Mouse (Mus musculus) heart, postnatal 25 days (tissue): ENCODE data around the gene Speg. TPM values are rescaled to one million over a fixed set of nuclear protein-coding genes. Genes with fewer than 3 reads are reported as not detected.

Experiments
- DNase-seq: peaks from one replicate; pipeline ENCODE4 v3.0.0; 2022; ENCODE audit warnings: low spot score
- intact Hi-C: fragments of 180-260 bp; cut with DNase I; formaldehyde crosslinking; loops from one replicate; pipeline ENCODE4 v1.15.1; 2025
- total RNA-seq, 2 experiments: library from RNA; stranded (reverse); gene quantifications; 2 replicates each; pipeline ENCODE4 v1.2.3; 2021

Gene Speg
- total RNA-seq, 2 experiments from 2014 or later, result 141 to 144 TPM

- DNase-seq, result no peak
- intact Hi-C loops, result no loop called here
These were observed 48.8 kb downstream of the Speg start for GRCm38 (mm10) chr1:75423780-75424390.

DNA sequence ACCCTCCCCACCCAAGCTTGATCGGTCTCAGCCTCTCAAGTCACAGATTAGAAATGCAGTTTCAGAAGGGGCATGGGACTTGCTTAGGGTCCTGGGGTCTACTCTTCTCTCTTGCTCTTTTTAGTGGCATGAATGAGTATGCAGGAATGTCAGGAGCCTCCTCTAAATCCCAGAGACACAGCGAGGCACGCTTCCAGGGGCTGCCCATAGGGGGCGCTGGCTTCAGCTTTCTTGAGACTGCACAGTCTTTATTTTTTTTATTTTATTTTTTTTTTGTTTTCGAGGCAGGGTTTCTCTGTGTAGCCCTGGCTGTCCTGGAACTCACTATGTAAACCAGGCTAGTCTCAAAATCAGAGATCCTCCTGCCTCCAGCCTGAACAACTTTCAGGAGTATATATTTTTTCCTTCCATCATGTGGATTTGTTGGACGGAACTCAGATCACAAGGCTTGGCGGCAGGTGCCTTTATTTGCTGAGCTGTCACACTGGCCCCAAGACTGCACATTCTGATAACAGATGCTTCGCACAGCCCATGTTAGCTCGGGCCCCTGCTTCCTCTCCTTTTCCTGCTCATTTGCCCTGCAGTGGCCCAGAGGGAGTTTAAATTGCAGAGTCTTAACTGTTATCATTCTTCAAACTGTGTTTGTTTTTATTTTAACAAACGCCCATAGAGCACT lies 50.8 kb downstream of the Speg start:
- DNase-seq, result no peak
- intact Hi-C loops, result no loop called here

DNA sequence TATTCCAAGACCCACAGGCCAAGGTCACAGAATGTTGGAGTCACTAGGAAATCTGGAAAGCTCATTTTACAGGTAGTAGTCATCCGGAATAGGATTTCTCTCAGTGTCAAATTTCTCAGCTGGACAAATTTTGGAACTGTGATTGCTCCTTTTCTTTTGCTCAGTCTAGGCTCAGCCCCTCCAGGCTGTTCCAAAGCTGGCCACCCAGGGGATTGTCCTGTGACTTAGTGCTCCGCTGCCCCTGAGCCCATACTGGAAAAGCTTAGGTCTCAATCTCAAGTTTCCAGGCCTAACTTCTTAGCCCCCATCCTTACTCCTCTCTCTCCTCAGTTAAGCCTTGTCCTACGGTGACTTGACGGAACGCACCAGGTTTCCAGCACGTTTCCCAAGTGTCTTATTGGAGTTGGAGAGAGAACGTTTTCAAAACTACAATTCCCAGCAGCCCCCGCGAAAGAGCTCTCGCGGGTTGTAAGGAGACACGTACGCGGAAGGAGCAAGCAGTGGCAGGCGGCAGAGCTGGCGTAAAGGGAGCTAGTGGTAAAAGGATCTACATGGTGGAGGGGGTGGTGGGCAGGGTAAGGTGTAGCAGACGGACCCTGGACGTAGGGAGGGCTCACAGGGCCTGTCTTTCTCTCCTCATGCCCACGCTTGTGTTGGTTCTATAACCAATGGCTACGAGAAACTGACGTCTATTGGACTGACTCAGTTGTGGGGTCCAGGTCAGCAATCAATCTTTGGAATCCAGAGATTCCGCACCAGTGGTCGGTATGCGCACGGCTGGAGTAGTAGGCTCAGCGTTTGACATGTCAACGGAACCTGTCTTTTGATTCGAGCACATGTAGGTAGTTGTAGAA lies 60.6 kb downstream of the Speg start, which contains the start of gene Gmppa:
Gene Gmppa (plus strand): TSS at position 456 of the 854 bp plus-strand sequence.
- intact Hi-C loops, result no loop called here
- peak; percentile 67 for DNase-seq

DNA sequence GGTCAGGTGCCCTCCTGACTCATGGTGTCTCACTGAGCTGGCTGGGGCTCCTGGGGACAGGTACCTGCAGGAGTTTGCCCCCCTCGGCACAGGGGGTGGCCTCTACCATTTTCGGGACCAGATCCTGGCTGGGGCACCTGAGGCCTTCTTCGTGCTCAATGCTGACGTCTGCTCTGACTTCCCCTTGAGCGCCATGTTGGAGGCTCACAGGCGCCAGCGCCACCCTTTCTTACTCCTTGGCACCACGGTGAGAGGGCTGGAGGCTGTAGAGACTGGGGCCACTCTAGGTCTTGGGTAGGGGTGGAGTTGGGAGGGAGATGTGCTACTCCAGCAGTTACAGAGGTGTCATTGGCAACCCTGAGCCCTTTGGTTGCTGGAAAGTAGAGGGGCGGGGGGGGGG lies 63.7 kb downstream of the Speg start:
- no peak for DNase-seq
- intact Hi-C loops, result no loop called here

DNA sequence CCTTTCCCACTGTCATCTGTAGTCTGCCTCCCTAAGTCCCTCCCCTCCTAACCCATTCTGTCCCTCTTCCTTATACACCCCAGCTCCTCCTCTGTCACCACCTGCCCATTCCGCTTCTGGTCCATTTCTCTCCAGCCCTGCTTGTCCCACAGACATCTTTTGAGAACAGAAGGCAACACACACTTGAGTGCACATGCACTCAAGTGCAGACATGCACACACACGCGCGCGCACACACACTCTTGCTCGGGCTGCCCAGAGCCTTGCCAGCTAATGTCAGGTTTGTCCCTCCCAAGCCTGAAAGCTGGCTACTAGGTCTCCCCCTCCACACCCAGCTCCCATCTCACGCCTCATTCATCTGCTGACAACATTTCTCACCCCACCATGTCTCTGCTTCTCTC lies 65.6 kb downstream of the Speg start:
- intact Hi-C loops, result no loop called here
- no peak for DNase-seq

- intact Hi-C loops, result no loop called here
- DNase-seq, result no peak
These were observed 66.4 kb downstream of the Speg start for GRCm38 (mm10) chr1:75441471-75441996.

DNA sequence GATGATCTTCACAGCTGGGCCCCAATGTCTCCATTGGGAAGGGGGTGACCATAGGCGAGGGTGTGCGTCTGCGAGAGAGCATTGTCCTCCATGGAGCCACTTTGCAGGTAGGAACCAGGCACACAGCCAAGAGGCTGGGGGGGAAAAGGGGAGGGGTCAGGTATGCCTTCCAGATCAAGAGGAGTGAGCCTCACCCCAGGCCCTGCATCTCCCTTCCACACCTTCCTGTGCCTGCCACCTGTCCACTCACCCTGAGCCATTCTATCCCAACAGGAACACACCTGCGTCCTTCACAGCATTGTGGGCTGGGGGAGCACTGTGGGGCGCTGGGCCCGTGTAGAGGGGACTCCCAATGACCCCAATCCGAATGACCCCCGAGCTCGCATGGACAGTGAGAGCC lies 67.1 kb downstream of the Speg start:
- intact Hi-C loops, result no loop called here
- DNase-seq, result no peak

DNA sequence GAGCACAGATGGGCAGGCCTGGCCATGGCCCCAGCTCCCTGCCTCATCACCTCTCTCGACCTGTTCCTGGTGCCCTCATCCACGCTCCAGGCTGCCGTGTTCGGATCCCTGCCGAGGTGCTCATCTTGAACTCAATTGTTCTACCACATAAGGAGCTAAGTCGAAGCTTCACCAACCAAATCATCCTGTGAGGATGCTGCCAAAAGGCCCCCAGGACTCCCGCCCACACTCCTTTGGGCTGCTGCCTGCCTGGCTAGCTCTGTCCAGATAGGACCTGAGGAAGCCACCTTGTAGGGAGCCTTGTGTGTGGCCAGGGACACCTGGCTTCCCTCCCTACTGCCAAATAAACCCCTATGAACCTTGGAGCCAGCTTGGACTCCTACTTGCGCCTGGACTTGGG lies 67.7 kb downstream of the Speg start:
- no peak for DNase-seq
- intact Hi-C loops, result no loop called here

DNA sequence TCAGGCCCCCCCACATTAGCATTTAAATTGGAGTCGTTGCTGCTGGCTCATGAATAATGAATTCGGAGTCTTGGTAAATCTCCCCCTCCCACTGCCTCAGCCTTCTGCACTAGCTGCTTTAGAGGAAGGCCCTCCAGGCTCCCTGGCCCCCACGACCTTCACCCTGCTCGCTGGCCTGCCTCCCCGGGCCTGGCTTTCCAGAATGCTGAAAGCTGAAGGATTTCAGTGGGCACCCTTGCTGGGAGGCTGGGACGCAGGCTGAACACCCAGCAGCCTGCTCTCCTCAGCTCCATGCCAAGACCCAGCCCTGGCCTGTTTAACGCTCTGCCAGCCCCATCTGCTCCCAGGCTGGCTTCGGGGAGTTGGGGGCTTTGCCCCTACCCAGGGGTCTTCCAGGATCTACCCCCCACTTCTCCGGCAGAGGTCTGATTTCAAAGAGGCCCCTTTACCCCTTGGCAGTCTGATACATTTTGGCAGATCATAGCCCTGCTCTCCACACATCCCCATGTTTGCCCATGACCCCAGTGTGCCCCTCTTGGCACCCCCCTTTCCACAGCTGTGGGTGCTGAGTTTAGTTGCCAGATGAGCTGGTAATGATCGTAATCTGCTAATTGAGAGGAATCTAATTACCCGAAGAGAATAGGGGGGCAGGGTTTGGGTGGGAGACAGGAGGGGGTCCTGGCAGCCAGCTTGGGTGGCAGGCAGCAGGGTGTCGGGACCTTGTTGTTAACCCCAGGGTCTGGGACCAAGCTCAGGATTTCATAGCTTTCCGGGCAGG lies 68.3 kb downstream of the Speg start:
- intact Hi-C loops, result no loop called here
- no peak for DNase-seq

GRCm38 (mm10) chr1:75444208-75444607 lies 69.1 kb downstream of the Speg start:
- intact Hi-C loops, result no loop called here
- DNase-seq, result no peak

GRCm38 (mm10) chr1:75445141-75445701 lies 70.1 kb downstream of the Speg start:
- DNase-seq, result no peak
- intact Hi-C loops, result loop anchor here (1.0 to 5.0 kb wide), 2 partner anchors 22 to 103 kb away; no protein-coding TSS in a partner anchor

DNA sequence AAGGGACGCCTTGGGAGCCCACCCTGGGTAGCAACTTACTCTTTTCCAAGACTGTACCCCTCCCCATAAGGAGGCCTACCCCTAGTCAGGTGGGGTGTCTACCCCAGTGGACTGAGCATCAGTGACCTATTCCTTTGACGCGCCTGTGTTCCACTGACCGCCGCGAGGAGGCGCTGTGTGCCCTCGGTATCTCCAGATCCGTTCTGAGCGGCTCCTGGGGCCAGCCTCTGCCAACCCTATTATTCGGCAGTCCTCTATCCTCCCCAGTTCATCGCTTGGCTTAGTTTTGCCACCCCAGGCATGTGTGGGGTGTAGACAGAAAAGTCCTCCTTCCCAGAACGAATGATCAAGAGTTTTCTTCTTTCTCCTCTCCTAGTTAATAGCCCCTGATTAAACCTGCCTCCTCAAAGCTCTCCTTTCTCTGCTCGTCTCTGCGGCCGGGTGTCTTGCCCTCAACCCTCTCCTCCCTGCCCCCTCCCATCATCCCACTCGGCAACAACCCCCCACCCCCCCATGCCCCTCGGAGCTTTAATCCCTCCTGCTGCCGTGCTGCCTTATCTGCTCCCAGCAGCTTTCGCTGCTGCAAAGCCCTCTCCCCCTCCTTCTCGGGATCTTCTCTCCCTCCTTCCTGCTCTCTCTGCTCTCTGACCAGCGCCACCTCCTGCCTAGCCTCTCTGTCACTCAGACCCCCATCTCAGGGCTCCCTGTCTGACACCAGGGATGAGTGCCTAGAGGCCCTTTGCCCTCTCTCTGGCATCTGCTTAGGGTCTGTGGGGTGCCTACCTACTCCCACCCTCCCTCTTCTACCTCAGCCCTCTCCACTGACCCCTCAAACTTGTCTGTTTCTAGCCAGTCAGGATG lies 70.9 kb downstream of the Speg start:
- peak; percentile 34 for DNase-seq
- intact Hi-C loops, result loop anchor here (1.0 to 5.0 kb wide), 2 partner anchors 21 to 104 kb away; no protein-coding TSS in a partner anchor

GRCm38 (mm10) chr1:75446656-75447055 lies 71.6 kb downstream of the Speg start:
- no peak for DNase-seq
- intact Hi-C loops, result loop anchor here (5.0 kb wide), 1 partner anchor 104 kb away; no protein-coding TSS in a partner anchor

GRCm38 (mm10) chr1:75447265-75448051 lies 72.4 kb downstream of the Speg start:
- DNase-seq, result no peak
- intact Hi-C loops, result loop anchor here (5.0 kb wide), 1 partner anchor 105 kb away; no protein-coding TSS in a partner anchor

DNA sequence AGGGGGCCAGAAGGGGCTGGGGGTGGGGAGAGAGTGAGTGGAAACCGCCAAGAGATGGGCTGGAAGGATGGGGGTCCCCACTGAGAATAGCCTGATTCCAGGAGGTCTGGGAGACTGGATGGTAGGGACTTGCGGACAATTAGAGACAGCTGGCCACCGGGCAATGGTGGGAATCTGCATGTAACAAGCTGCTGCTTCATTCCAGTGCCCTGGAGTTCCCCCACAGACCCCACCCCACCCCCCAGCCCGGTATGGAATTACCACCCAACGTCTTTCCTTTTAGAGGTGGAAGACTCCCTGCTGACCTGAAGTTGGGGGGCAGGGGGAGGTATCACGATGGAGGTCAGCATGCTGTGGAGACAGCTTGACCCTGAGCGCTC lies 72.9 kb downstream of the Speg start:
- no peak for DNase-seq
- intact Hi-C loops, result loop anchor here (5.0 kb wide), 1 partner anchor 106 kb away; no protein-coding TSS in a partner anchor

DNA sequence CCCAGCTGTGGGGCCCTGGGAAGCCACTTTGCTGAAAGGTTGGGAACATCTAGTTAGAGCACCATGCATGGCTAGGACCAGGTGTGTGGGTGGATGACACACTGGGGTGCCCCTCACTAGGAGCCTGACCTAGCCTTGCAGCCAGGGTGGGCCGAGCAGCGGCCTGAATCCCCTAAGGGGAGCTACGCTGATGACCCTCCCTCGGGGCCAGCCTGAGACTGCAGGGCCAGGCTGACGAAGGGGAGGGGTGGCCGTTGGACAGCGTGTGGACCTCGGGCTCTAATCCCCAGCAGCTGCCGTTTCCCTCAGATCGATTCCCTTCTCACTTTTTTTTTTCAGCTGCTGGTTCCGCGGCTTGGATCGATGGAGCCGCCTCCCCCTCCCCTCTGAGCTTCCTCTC lies 73.8 kb downstream of the Speg start:
- intact Hi-C loops, result loop anchor here (5.0 kb wide), 1 partner anchor 107 kb away; no protein-coding TSS in a partner anchor
- no peak for DNase-seq

- intact Hi-C loops, result loop anchor here (5.0 kb wide), 1 partner anchor 107 kb away; no protein-coding TSS in a partner anchor
- DNase-seq, result no peak
These were observed 74.5 kb downstream of the Speg start for GRCm38 (mm10) chr1:75449377-75450135.
